Mouse (Mus musculus) megakaryocyte, embryonic 14.5 days (primary cell): ENCODE measurements around the gene Il6ra.

Source experiments
- FLI1 ChIP-seq: IDR thresholded peaks from 2 replicates; pipeline ENCODE4 v1.6.1; 2012; ENCODE audit warnings: low read length, inconsistent platforms, mixed read lengths
- GATA1 ChIP-seq: IDR thresholded peaks from 3 replicates; pipeline ENCODE4 v1.6.1; 2012; ENCODE audit warnings: mixed read lengths, low read length, inconsistent platforms, borderline replicate concordance

DNA sequence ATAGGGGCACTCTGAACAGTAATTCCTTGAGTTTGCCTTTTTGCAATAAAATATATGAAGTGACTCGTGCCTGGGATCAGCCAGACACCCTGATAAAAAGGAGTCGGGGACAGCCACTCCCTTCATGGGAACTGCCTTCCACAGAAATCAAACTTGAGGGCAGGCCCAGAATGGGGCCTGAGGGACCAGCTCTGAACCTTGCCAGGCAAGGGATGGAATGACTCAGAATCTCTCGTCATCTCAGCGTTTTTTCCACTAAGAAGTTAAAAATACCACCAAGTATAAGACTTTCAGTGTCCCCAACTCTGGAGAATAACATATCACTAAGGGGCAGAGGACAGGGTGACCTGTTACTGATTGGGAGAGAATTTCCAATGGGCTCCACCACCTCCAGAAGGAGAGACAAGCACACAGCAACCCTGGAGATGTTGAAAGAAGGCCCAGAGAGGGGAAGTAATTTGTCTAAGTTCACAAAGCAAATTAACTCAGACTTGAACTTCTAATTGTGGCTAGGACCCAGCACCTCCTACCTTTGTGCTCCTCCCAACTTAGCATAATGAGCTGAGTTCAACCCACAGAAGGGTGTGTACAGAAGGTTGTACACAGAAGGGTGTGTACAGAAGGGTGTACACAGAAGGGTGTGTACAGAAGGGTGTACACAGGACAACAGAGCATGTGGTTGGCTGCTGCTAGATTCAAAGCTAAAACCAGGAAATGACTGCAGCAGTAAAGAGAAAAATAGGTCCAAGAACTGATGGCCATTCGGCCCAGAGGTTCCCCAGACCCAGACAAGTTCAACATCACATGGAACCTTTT is 32.8 kb downstream of the Il6ra start:
- TF ChIP-seq GATA1 (no peak), FLI1 (no peak)
